Mouse (Mus musculus): ENCODE data around the gene Hoxc12. TPM values are rescaled to one million over a fixed set of nuclear protein-coding genes. Genes with fewer than 3 reads are reported as not detected.

The Hoxc12 gene
- polyA plus RNA-seq, 1 experiment from 2014 or later = not detected

GRCm38 (mm10) chr15:102962492-102962891, 25.9 kb downstream of the Hoxc12 start:
- Histone ChIP-seq H3K9ac (replicated peaks; ENCODE audit: low read depth, low read length) (no peak overlapping the region), H3K4me1 (replicated peaks; ENCODE audit: control insufficient read depth, insufficient read depth, low read length) (no peaks in the 10 kb centered on the region; the same call in 1 of the 2 replicates), H3K36me3 (ENCODE audit: control insufficient read depth, insufficient read depth) (no peaks in the 10 kb centered on the region), H3K27me3 (replicated peaks; ENCODE audit: control insufficient read depth, insufficient read depth, low read length) (peaks cover 93% of the 10 kb centered on the region), H3K9me3 (ENCODE audit: control insufficient read depth, low read length) (no peaks in the 10 kb centered on the region), H3K27ac (ENCODE audit: low read length) (no peak overlapping the region), H3K4me3 (replicated peaks; ENCODE audit: low read length) (no peak overlapping the region), H3K4me2 (ENCODE audit: low read length) (no peak overlapping the region)
- 1% methylated on average over 13 of the region's 13 CpGs for WGBS
- ATAC-seq = no peak

- Histone ChIP-seq H3K36me3 (ENCODE audit: control insufficient read depth, insufficient read depth) (no peaks in the 10 kb centered on the region), H3K4me2 (ENCODE audit: low read length) (no peak overlapping the region), H3K9ac (replicated peaks; ENCODE audit: low read depth, low read length) (no peak overlapping the region), H3K4me3 (replicated peaks; ENCODE audit: low read length) (no peak overlapping the region), H3K27ac (ENCODE audit: low read length) (no peak overlapping the region), H3K9me3 (ENCODE audit: control insufficient read depth, low read length) (no peaks in the 10 kb centered on the region), H3K4me1 (replicated peaks; ENCODE audit: control insufficient read depth, insufficient read depth, low read length) (no peaks in the 10 kb centered on the region; the same call in 1 of the 2 replicates), H3K27me3 (replicated peaks; ENCODE audit: control insufficient read depth, insufficient read depth, low read length) (peaks cover 92% of the 10 kb centered on the region)
- WGBS = 2% methylated on average over 8 of the region's 8 CpGs
- no peak for ATAC-seq
Observed at GRCm38 (mm10) chr15:102963259-102963658, 26.7 kb downstream of the Hoxc12 start.

- no peak overlapping the region for H3K4me2 ChIP-seq (ENCODE audit: low read length)
- no peaks in the 10 kb centered on the region for H3K9me3 ChIP-seq (ENCODE audit: control insufficient read depth, low read length)
- H3K36me3 ChIP-seq (ENCODE audit: control insufficient read depth, insufficient read depth) = no peaks in the 10 kb centered on the region
- no peak overlapping the region for H3K9ac ChIP-seq (replicated peaks; ENCODE audit: low read depth, low read length)
- H3K27me3 ChIP-seq (replicated peaks; ENCODE audit: control insufficient read depth, insufficient read depth, low read length) = peaks cover 92% of the 10 kb centered on the region
- 1% methylated on average over 28 of the region's 28 CpGs for WGBS
- H3K4me1 ChIP-seq (replicated peaks; ENCODE audit: control insufficient read depth, insufficient read depth, low read length) = no peaks in the 10 kb centered on the region; the same call in 1 of the 2 replicates
- no peak overlapping the region for H3K27ac ChIP-seq (ENCODE audit: low read length)
- ATAC-seq = no peak
- no peak overlapping the region for H3K4me3 ChIP-seq (replicated peaks; ENCODE audit: low read length)
Observed at GRCm38 (mm10) chr15:102963671-102964640, 27.4 kb downstream of the Hoxc12 start.

- ATAC-seq = no peak
- H3K36me3 ChIP-seq (ENCODE audit: control insufficient read depth, insufficient read depth) = no peaks in the 10 kb centered on the region
- no peaks in the 10 kb centered on the region for H3K9me3 ChIP-seq (ENCODE audit: control insufficient read depth, low read length)
- H3K9ac ChIP-seq (replicated peaks; ENCODE audit: low read depth, low read length) = no peak overlapping the region
- no peaks in the 10 kb centered on the region; the same call in 1 of the 2 replicates for H3K4me1 ChIP-seq (replicated peaks; ENCODE audit: control insufficient read depth, insufficient read depth, low read length)
- H3K4me3 ChIP-seq (replicated peaks; ENCODE audit: low read length) = no peak overlapping the region
- WGBS = 3% methylated on average over 26 of the region's 26 CpGs
- peaks cover 95% of the 10 kb centered on the region for H3K27me3 ChIP-seq (replicated peaks; ENCODE audit: control insufficient read depth, insufficient read depth, low read length)
- no peak overlapping the region for H3K4me2 ChIP-seq (ENCODE audit: low read length)
- H3K27ac ChIP-seq (ENCODE audit: low read length) = no peak overlapping the region
Observed at GRCm38 (mm10) chr15:102965003-102965891, 28.7 kb downstream of the Hoxc12 start.

- peaks cover 95% of the 10 kb centered on the region for H3K27me3 ChIP-seq (replicated peaks; ENCODE audit: control insufficient read depth, insufficient read depth, low read length)
- H3K36me3 ChIP-seq (ENCODE audit: control insufficient read depth, insufficient read depth) = no peaks in the 10 kb centered on the region
- 0 out of 2 replicates have a peak, but pooled peaks have one; percentile 38 for ATAC-seq
- H3K9me3 ChIP-seq (ENCODE audit: control insufficient read depth, low read length) = no peaks in the 10 kb centered on the region
- WGBS = 3% methylated on average over 29 of the region's 30 CpGs
- no peak overlapping the region for H3K9ac ChIP-seq (replicated peaks; ENCODE audit: low read depth, low read length)
- peak overlapping the region; percentile 19 for H3K4me3 ChIP-seq (replicated peaks; ENCODE audit: low read length)
- no peaks in the 10 kb centered on the region; the same call in 1 of the 2 replicates for H3K4me1 ChIP-seq (replicated peaks; ENCODE audit: control insufficient read depth, insufficient read depth, low read length)
- H3K27ac ChIP-seq (ENCODE audit: low read length) = no peak overlapping the region
- H3K4me2 ChIP-seq (ENCODE audit: low read length) = peak overlapping the region; percentile 28; the same call in 1 of the 2 replicates
Observed at GRCm38 (mm10) chr15:102965892-102966775, 29.6 kb downstream of the Hoxc12 start.

GRCm38 (mm10) chr15:102966776-102967311, 30.3 kb downstream of the Hoxc12 start, which contains the start of gene Hoxc10:
Hoxc10 (plus strand) TSS chr15:102966796.
- 3% methylated on average over 27 of the region's 27 CpGs for WGBS
- Histone ChIP-seq H3K9ac (replicated peaks; ENCODE audit: low read depth, low read length) (no peak within 1 kb of the TSS), H3K4me2 (ENCODE audit: low read length) (peak within 1 kb of the TSS; percentile 28; the same call in 1 of the 2 replicates), H3K4me1 (replicated peaks; ENCODE audit: control insufficient read depth, insufficient read depth, low read length) (no peaks in the 10 kb centered on the region; the same call in 1 of the 2 replicates), H3K9me3 (ENCODE audit: control insufficient read depth, low read length) (no peaks in the 10 kb centered on the region), H3K4me3 (replicated peaks; ENCODE audit: low read length) (peak within 1 kb of the TSS; percentile 19), H3K36me3 (ENCODE audit: control insufficient read depth, insufficient read depth) (no peaks in the 10 kb centered on the region), H3K27ac (ENCODE audit: low read length) (no peak within 1 kb of the TSS), H3K27me3 (replicated peaks; ENCODE audit: control insufficient read depth, insufficient read depth, low read length) (peaks cover 93% of the 10 kb centered on the region)
- ATAC-seq = no peak

- Histone ChIP-seq H3K4me3 (replicated peaks; ENCODE audit: low read length) (peak within 1 kb of the TSS; percentile 19), H3K4me2 (ENCODE audit: low read length) (peak within 1 kb of the TSS; percentile 28; the same call in 1 of the 2 replicates), H3K9ac (replicated peaks; ENCODE audit: low read depth, low read length) (no peak within 1 kb of the TSS), H3K9me3 (ENCODE audit: control insufficient read depth, low read length) (no peaks in the 10 kb centered on the region), H3K4me1 (replicated peaks; ENCODE audit: control insufficient read depth, insufficient read depth, low read length) (no peaks in the 10 kb centered on the region; the same call in 1 of the 2 replicates), H3K27me3 (replicated peaks; ENCODE audit: control insufficient read depth, insufficient read depth, low read length) (peaks cover 95% of the 10 kb centered on the region), H3K27ac (ENCODE audit: low read length) (no peak within 1 kb of the TSS), H3K36me3 (ENCODE audit: control insufficient read depth, insufficient read depth) (no peaks in the 10 kb centered on the region)
- ATAC-seq = no peak
- WGBS = 2% methylated on average over 12 of the region's 12 CpGs
Observed at GRCm38 (mm10) chr15:102967312-102967510, 30.7 kb downstream of the Hoxc12 start, which contains the start of gene Hoxc5. Hoxc5 (plus strand) TSS chr15:102967443.

- H3K27me3 ChIP-seq (replicated peaks; ENCODE audit: control insufficient read depth, insufficient read depth, low read length) = peaks cover 95% of the 10 kb centered on the region
- no peak for ATAC-seq
- H3K4me3 ChIP-seq (replicated peaks; ENCODE audit: low read length) = no peak overlapping the region
- no peaks in the 10 kb centered on the region for H3K36me3 ChIP-seq (ENCODE audit: control insufficient read depth, insufficient read depth)
- H3K9me3 ChIP-seq (ENCODE audit: control insufficient read depth, low read length) = no peaks in the 10 kb centered on the region
- 2% methylated on average over 34 of the region's 34 CpGs for WGBS
- H3K27ac ChIP-seq (ENCODE audit: low read length) = no peak overlapping the region
- no peak overlapping the region for H3K4me2 ChIP-seq (ENCODE audit: low read length)
- H3K9ac ChIP-seq (replicated peaks; ENCODE audit: low read depth, low read length) = no peak overlapping the region
- no peaks in the 10 kb centered on the region; the same call in 1 of the 2 replicates for H3K4me1 ChIP-seq (replicated peaks; ENCODE audit: control insufficient read depth, insufficient read depth, low read length)
Observed at GRCm38 (mm10) chr15:102967511-102968397, 31.2 kb downstream of the Hoxc12 start.

Data from forebrain, embryonic 16.5 days (tissue).